Mouse (Mus musculus) liver, embryonic 11.5 days (tissue): ENCODE measurements around the gene Adamtsl1. TPM values are rescaled to one million over a fixed set of nuclear protein-coding genes. Genes with fewer than 3 reads are reported as not detected.
A peak's percentile ranks its signal among the peaks of the same experiment; 100 is the strongest.

ENCODE experiments used
- ATAC-seq: fragments of 200-750 bp; cut with Nextera tagmentation; replicated peaks from 2 replicates; pipeline ENCODE4 v1.8.0; 2017; ENCODE audit warnings: moderate number of reproducible peaks, mild to moderate bottlenecking, moderate TSS enrichment, moderate library complexity; ENCODE audit not compliant: low FRiP score
- DNase-seq: peaks from one replicate; pipeline ENCODE4 v3.0.0-alpha.2; 2017; ENCODE audit warnings: low spot score
- H3K27ac ChIP-seq: fragments of 300-500 bp; sonication (generic); 2 replicates; pipeline ENCODE4 v1.5.1; 2014; ENCODE audit warnings: mild to moderate bottlenecking, low read depth, low read length, control low read depth
- H3K27me3 ChIP-seq: fragments of 300-500 bp; sonication (generic); replicated peaks from 2 replicates; pipeline ENCODE4 v1.6.1; 2014; ENCODE audit warnings: low read length, mixed read lengths; ENCODE audit not compliant: control insufficient read depth, insufficient read depth
- H3K36me3 ChIP-seq: fragments of 300-500 bp; sonication (generic); 2 replicates; pipeline ENCODE4 v1.6.1; 2014; ENCODE audit warnings: mild to moderate bottlenecking, low read length, moderate library complexity, mixed read lengths; ENCODE audit not compliant: control insufficient read depth, insufficient read depth
- H3K4me1 ChIP-seq: fragments of 300-500 bp; sonication (generic); replicated peaks from 2 replicates; pipeline ENCODE4 v1.6.1; 2014; ENCODE audit warnings: low read length, mixed read lengths; ENCODE audit not compliant: control insufficient read depth, insufficient read depth
- H3K4me2 ChIP-seq: fragments of 300-500 bp; sonication (generic); 2 replicates; pipeline ENCODE4 v1.6.1; 2014; ENCODE audit warnings: mild to moderate bottlenecking, control low read depth, moderate library complexity
- H3K4me3 ChIP-seq: fragments of 300-500 bp; sonication (generic); 2 replicates; pipeline ENCODE4 v1.5.1; 2014; ENCODE audit warnings: low read depth, low read length, control low read depth
- H3K9ac ChIP-seq: fragments of 300-500 bp; sonication (generic); 2 replicates; pipeline ENCODE4 v1.6.1; 2014; ENCODE audit warnings: low read depth, low read length, control low read depth
- H3K9me3 ChIP-seq: fragments of 300-500 bp; sonication (generic); 2 replicates; pipeline ENCODE4 v1.6.1; 2016; ENCODE audit warnings: low read length, inconsistent platforms, mixed read lengths; ENCODE audit not compliant: control insufficient read depth
- WGBS: fragments of 180-500 bp; shearing (Covaris S2); extraction: QIAGEN DNeasy Blood & Tissue Kit; methylation state at CpG from one replicate; pipeline ENCODE4 v1.1.7; 2014; 5-methylcytosine and 5-hydroxymethylcytosine counted together
- polyA plus RNA-seq: library from polyadenylated mRNA; unstranded; fragments of >200 nt; fragmentation: Nextera tagmentation; extraction: Ambion mirVana; gene quantifications from 2 replicates; pipeline ENCODE4 v1.2.1, GENCODE M21; 2014

The Adamtsl1 gene
- polyA plus RNA-seq, 1 experiment from 2014 or later: 4.9 TPM

GRCm38 (mm10) chr4:85790226-85790625 lies 276.3 kb downstream of the Adamtsl1 start:
- no peak overlapping the region for H3K4me3 ChIP-seq
- WGBS: 51% methylated on average over 2 of the region's 2 CpGs
- no peak for ATAC-seq

GRCm38 (mm10) chr4:85801805-85802204 lies 287.8 kb downstream of the Adamtsl1 start:
- peak; percentile 62 for ATAC-seq
- 4% methylated on average over 8 of the region's 8 CpGs for WGBS

More at GRCm38 (mm10) chr4:85790226-85790625, 276.3 kb downstream of the Adamtsl1 start:
- Histone ChIP-seq H3K4me1 (no peaks in the 10 kb centered on the region), H3K27ac (no peak overlapping the region), H3K36me3 (no peaks in the 10 kb centered on the region), H3K4me2 (no peak overlapping the region), H3K9me3 (no peaks in the 10 kb centered on the region), H3K9ac (no peak overlapping the region), H3K27me3 (no peaks in the 10 kb centered on the region)
- DNase-seq: no peak

GRCm38 (mm10) chr4:85814418-85814817 lies 300.4 kb downstream of the Adamtsl1 start:
- H3K4me1 ChIP-seq: no peaks in the 10 kb centered on the region
- no peak overlapping the region for H3K4me3 ChIP-seq
- H3K4me2 ChIP-seq: no peak overlapping the region
- no peak overlapping the region for H3K9ac ChIP-seq
- DNase-seq: no peak
- WGBS: 77% methylated on average over 3 of the region's 3 CpGs
- H3K9me3 ChIP-seq: no peaks in the 10 kb centered on the region
- no peak overlapping the region for H3K27ac ChIP-seq
- no peaks in the 10 kb centered on the region for H3K36me3 ChIP-seq
- H3K27me3 ChIP-seq: no peaks in the 10 kb centered on the region
- no peak for ATAC-seq

More at GRCm38 (mm10) chr4:85801805-85802204, 287.8 kb downstream of the Adamtsl1 start:
- Histone ChIP-seq H3K27me3 (no peaks in the 10 kb centered on the region), H3K4me3 (no peak overlapping the region), H3K4me1 (no peaks in the 10 kb centered on the region), H3K4me2 (no peak overlapping the region), H3K9ac (no peak overlapping the region), H3K36me3 (no peaks in the 10 kb centered on the region), H3K9me3 (no peaks in the 10 kb centered on the region), H3K27ac (no peak overlapping the region)
- DNase-seq: peak; percentile 49

GRCm38 (mm10) chr4:85818504-85818903 lies 304.5 kb downstream of the Adamtsl1 start:
- Histone ChIP-seq H3K9me3 (no peaks in the 10 kb centered on the region), H3K4me1 (no peaks in the 10 kb centered on the region), H3K27ac (no peak overlapping the region), H3K4me2 (no peak overlapping the region), H3K36me3 (no peaks in the 10 kb centered on the region), H3K4me3 (no peak overlapping the region), H3K27me3 (no peaks in the 10 kb centered on the region), H3K9ac (no peak overlapping the region)
- 78% methylated on average over 2 of the region's 2 CpGs for WGBS
- ATAC-seq: no peak
- no peak for DNase-seq

GRCm38 (mm10) chr4:85819169-85819568 lies 305.2 kb downstream of the Adamtsl1 start:
- Histone ChIP-seq H3K36me3 (no peaks in the 10 kb centered on the region), H3K4me3 (no peak overlapping the region), H3K27ac (no peak overlapping the region), H3K4me2 (no peak overlapping the region), H3K27me3 (no peaks in the 10 kb centered on the region), H3K9me3 (no peaks in the 10 kb centered on the region), H3K4me1 (no peaks in the 10 kb centered on the region), H3K9ac (no peak overlapping the region)
- DNase-seq (no peak), ATAC-seq (no peak)
- 73% methylated on average over 1 of the region's 1 CpGs for WGBS

- H3K4me3 ChIP-seq: no peak overlapping the region
- no peaks in the 10 kb centered on the region for H3K4me1 ChIP-seq
- DNase-seq: no peak
- no peak overlapping the region for H3K4me2 ChIP-seq
- no peaks in the 10 kb centered on the region for H3K27me3 ChIP-seq
- no peak overlapping the region for H3K9ac ChIP-seq
- no peak overlapping the region for H3K27ac ChIP-seq
- H3K36me3 ChIP-seq: no peaks in the 10 kb centered on the region
- no peaks in the 10 kb centered on the region for H3K9me3 ChIP-seq
- no peak for ATAC-seq
- WGBS: 33% methylated on average over 1 of the region's 1 CpGs
Observed at GRCm38 (mm10) chr4:85819921-85820320, 305.9 kb downstream of the Adamtsl1 start.

- no peak for ATAC-seq
- H3K9me3 ChIP-seq: no peaks in the 10 kb centered on the region
- no peak overlapping the region for H3K27ac ChIP-seq
- no peak overlapping the region for H3K9ac ChIP-seq
- no peak overlapping the region for H3K4me2 ChIP-seq
- H3K4me3 ChIP-seq: no peak overlapping the region
- H3K27me3 ChIP-seq: no peaks in the 10 kb centered on the region
- no peaks in the 10 kb centered on the region for H3K4me1 ChIP-seq
- no peaks in the 10 kb centered on the region for H3K36me3 ChIP-seq
- no peak for DNase-seq
- 78% methylated on average over 8 of the region's 8 CpGs for WGBS
Observed at GRCm38 (mm10) chr4:85823952-85824704, 310.2 kb downstream of the Adamtsl1 start.

DNA sequence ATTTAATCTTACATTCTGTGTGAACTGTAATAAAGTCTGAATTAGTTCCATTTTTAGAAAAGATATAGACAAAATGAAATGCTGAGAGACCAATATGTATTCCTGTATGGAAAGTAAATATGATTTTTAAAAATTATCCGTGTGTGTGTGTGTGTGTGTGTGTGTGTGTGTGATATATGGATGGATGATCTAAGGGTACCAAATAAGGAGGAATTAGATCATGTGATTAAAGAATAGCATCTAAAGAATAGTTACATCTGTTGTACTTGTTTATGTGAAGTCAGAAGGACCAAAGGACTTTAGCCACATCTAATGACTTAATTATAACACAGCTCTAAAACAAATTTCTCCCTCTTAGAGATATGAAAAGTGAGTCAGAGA lies 310.7 kb downstream of the Adamtsl1 start:
- Histone ChIP-seq H3K4me1 (no peaks in the 10 kb centered on the region), H3K4me2 (no peak overlapping the region), H3K4me3 (no peak overlapping the region), H3K36me3 (no peaks in the 10 kb centered on the region), H3K9ac (no peak overlapping the region), H3K9me3 (no peaks in the 10 kb centered on the region), H3K27ac (no peak overlapping the region), H3K27me3 (no peaks in the 10 kb centered on the region)
- 71% methylated on average over 1 of the region's 1 CpGs for WGBS
- DNase-seq (no peak), ATAC-seq (no peak)

GRCm38 (mm10) chr4:85837058-85837457 lies 323.1 kb downstream of the Adamtsl1 start:
- H3K9me3 ChIP-seq: no peaks in the 10 kb centered on the region
- H3K36me3 ChIP-seq: no peaks in the 10 kb centered on the region
- no peaks in the 10 kb centered on the region for H3K27me3 ChIP-seq
- DNase-seq (no peak), ATAC-seq (no peak)
- no peaks in the 10 kb centered on the region for H3K4me1 ChIP-seq
- no peak overlapping the region for H3K27ac ChIP-seq
- no peak overlapping the region for H3K4me2 ChIP-seq
- H3K4me3 ChIP-seq: no peak overlapping the region
- H3K9ac ChIP-seq: no peak overlapping the region
